Mouse (Mus musculus): ENCODE data around the gene Sstr4.

GRCm38 (mm10) chr2:148402227-148402626, 7.1 kb downstream of the Sstr4 start:
- no peak for TF ChIP-seq POLR2A (IDR thresholded peaks at IDR 0.05; ENCODE audit: control insufficient read depth, low read depth, low read length)
- no peak for TF ChIP-seq CTCF (IDR thresholded peaks at IDR 0.05; ENCODE audit: control insufficient read depth, insufficient read depth, insufficient replicate concordance, low read depth, low read length)
